Mouse (Mus musculus): ENCODE data around the gene Fa2h.

Gene Fa2h

DNA sequence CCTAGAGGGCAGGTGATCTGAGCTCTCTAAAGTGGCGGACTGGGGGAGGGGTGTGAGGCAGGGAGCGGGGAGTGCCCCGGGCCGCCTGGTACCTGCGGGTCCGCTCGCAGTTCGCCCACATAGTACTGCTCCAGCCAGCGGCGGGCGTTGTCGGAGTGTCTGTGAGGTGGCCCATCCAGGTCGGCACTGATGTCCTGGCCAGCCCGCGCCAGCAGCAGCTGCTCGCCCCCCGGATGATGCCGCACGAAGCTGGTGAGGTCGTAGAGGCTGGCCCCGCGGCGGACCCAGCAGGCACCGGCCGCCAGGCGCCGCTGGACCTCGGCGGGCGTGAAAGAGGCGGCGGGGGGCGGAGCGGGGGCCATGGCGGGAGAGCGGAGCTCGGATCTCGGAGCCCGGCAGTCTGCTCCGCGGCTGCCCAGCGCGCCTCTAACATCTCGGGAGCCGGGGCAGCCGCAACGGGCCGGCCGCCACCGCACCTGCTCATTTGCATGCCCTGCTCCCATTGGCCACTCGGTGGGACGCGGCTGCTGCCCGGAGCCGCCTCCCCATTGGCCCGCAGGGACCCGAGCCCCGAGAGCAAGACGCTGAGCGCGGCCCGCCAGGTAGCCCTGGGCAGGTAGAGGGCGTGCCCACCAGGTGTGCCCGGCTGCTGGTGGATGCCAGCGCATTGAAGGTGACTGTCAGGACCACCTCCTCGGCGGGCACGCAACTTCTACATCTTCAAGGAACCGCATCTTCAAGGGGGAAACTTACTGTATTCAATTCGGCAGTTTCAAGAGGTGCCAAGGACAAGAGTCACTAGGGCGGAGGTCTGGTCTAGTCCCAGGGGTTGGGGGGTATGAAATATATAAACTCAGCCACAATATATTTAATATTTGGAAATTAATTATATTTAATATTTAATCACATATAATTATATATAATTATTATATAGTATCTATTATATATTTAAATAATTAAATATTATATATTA lies at the start of gene Fa2h:
Gene Fa2h, minus strand, starts transcription at position 434 of the 973 bp plus-strand sequence.
- DNase-seq, result peak; percentile 87 to 95

DNA sequence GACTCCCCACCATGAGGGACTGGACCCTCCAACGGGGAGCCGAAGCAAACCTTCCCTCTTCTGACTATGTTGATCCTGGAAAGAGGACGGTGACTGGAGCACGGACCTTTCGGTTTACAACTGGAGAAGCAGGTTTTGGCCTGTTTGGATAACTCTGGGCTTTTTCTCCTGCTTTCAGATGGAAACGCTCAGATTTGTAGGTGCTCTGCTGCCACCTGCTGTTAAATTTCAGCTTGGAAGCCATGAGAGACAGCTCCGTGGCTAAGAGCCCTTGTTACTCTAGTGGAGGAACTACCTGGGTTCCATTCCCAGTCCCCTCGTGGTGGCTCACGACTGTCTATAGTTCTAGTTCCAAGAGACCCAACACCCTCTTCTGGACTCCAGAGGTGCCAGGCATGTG lies 45.6 kb upstream of the Fa2h start:
- peak; percentile 79 to 90 for DNase-seq

DNA sequence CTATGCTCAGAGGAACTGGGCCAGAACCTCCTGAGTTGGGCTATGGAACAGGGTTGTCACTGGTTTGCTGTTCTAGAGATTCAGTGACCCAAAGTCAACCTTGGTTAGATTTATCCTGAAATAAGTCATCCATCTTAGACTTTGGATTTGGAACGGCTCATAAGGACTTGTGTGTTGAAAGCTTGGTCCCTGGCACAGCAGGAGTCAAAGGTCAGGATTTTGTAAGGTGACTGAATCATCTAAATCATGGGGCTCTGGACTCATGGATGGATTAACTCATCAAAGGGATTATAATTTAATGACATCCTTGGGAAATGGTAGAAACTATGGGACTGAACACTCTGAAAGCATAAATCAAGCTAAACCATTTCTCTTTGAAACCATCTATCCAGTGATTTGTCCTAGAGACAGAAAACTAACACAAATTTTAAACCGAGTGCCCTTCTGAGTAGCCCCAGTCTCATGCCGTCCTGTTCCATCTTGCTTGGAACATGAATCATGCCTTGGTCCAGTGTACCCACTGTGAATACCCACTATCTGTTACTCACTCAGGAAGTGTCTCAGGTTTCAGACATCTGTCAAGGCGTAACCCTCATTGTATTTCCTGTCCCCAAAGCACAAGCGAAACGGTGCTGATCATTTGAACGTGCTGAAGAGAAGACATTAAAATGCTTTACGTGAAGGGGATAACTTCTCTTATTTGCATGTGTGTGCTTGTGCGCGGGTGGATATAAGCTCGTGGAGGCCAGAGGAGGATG lies 41.6 kb upstream of the Fa2h start:
- peak in 1 of 2 experiments; percentile 54 for DNase-seq

DNA sequence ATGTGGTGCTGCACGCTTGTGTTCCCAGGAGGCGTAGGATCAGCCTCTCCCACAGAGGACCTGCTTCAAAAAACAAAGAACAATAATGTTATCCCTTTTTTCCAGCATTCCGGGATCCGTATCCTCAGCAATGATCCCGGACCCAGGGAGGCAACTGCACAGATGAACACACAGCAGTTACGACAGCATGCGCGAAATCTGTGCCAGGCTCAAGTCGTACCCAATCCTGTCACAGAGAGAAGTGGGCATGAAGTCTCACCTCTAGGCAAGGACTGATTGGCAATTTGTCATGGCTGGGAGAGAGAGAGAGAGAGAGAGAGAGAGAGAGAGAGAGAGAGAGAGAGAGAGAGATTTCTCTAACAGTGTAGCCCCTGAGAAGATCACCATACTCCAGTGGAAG lies 31.0 kb upstream of the Fa2h start:
- no peak for DNase-seq

DNA sequence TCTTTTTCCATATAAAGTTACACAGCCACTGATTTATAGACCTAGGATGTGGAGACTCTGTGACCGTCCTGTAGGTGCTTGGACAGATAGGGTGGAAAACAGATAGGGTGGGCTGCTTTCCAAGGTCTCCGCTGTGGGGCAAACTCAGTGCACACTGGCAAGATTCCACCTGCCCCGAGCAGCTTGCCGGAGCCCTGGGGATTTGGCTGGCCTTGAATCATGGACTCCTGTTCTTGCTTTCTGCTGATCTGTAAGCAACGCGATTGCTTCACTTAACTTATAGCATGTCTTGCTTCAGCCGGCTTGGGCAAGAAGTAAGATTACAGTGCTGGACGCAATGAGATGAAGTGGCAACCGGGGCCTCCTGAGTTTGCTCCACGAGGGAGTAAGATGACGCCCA lies 30.6 kb upstream of the Fa2h start:
- DNase-seq, result no peak

DNA sequence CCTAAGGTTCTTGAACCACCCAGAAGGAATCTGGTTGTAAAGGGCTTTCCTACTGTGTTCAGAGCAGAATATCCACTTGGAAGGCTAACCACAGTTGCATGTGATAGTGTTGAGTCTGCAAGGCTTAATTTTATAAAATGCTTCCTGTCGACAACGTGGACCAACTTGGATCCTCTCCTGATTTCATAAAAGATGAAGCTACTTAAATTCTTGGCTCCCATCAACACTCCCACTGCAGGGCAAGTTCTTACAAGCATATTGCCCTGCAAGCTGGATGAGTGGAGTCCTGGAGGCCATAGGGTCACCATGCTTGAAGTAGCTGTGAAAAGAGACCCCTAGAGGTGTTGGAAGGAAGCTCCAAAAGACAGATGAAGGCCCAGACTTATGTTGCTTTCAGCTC lies 29.0 kb upstream of the Fa2h start:
- DNase-seq, result no peak

DNA sequence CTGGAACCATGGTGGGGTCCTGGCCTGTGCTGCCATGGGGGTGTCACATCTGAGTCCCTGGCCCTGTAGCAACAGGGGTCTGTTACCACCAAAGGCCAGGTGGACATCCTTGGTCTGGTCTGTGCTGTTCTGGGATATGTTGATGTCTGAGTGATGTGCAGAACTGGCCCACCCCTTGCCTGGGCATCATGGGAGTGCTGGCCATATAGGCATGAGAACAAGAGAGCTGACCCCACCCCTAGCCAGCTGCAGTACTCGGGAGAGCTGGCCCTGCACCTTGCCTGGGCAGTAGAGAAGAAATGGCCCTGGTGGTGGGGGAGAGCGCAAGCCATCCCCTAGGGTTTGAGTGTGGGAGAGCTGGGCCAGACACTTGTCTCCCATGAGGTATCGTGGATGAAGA lies 25.5 kb upstream of the Fa2h start:
- no peak for DNase-seq

DNA sequence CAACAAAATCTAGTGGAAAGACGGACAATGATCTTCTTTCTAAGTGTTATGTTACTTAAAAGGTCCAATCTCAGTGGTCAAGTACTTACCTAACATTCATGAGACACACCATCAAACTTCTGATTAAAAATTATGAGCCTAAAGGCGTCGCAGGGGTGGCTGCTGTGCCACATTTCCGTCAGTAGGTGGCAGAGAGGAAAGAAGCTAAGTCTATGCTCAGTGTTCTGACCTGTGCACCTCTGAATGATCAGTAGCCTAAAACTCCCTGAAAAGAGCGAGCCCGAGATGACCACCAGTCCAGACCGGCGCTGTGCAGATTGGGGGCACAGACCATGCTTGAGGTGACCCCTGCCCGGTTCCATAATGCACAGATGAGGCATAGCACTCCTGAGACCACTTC lies 25.0 kb upstream of the Fa2h start:
- DNase-seq, result peak; percentile 43 to 50

DNA sequence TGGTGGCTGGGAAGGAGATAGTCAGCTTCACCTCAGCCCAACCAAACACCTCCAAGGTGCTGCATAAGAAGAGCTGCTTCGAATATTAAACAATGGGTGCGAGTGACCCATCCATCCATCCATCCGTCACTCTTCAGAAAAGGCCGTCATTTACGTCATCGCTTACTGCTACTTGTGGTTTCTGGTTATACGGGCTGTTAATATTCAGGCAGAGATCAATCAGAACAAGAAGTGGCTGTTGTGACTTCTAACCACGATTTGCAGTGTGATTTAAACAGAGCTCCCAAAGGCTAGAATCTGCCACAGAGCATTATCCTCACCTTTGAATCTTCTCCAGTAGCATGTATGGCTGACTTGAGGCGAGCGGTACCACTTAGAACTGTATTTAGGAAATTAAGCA lies 23.6 kb upstream of the Fa2h start:
- DNase-seq, result no peak

DNA sequence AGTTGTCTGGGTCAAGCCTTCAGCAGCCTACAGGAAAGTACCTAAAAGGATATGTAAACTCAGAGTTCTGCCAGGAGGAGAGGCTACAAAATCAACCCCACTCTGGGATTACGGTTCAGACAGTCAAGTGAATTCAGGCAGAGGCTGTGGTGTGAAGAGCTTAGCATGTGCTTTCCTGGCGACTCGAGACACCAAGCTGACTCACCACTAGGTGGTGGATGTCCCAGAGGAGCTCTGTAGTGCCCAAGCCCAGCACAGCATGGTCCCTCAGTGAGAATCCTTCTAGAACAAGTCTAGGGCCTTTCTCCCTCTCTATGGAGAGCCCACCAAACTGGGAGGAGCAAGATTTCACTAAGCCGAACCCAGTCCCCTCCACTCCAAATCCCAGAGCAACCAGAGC lies 9.8 kb upstream of the Fa2h start:
- peak; percentile 31 to 44 for DNase-seq

DNA sequence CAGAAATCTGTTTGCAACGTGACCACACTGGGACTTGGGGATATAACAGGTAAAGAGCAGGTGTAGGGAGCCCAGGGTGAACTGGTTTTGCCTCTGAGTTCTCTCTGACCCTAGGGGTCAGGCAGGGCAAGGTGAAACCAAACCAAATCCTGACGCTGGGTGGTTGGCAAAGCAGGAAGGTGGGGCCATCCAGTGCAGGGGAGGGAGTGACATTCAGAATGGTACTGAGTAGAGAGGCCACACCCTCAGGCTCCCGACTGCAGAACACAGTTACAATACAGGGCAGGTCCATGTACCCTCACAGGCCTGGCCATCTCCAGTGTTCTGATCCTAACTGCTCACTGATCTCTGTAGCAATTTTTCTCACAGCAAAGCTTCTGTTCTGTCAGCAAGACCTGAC lies 2.4 kb downstream of the Fa2h start:
- peak; percentile 7 to 60 for DNase-seq

DNA sequence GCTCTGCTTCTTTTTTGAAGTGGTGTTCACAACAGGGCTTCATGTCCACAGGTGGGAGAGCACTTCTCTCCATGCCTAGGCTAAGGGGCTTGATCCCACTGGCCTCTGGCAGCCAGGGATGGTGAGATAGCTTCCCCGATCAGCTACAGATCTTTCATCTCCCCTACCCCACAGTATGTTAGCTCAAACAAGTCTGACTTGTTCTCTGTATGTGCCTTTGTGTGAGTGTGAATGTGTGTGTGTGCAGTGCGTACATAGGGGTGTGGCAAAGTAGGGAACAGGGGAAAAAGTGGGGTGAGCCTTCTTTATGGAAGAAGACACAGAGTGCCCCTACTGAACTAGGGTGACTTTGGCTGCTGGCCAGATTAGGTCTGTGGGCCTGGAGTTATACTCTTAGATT lies 2.8 kb downstream of the Fa2h start:
- DNase-seq, result no peak

DNA sequence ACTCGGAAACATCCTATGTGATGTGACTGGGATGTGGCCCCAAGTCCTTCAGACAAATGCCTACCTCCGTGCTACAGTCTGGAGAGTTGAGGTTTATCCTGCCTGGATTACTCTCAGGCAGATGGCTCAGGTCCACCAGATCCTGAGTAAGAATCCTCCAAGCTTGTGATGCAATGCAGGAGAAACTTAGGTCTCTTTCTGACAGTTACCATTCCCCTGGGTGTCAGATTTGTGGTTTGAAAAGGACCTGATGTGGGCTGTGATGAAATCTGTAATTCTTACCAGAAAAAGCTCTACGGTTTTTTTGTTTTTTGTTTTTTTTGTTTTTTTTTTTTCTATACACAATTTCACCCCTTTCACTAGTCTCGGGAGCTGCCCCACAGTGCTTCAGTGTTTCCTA lies 4.0 kb downstream of the Fa2h start:
- no peak for DNase-seq

DNA sequence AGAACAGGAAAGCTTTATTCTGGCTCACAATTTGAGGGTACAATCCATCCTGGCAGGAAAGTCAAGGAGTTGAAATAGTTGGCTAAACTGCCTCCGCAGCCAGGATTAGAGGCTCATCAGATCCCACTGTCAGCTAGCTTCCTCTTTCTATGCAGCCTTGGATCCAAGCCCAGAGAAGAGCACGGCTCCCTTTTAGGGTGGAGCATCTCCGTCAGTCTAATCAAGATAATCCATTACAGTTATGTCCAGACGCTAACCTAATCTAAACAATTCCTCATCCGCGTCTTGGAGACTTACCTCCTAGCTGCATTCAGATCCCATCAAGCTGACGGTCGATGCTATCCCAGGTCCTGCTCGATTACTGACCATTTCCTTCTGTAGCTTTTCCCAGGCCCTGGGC lies 7.7 kb downstream of the Fa2h start:
- peak in 1 of 2 experiments; percentile 18 for DNase-seq

DNA sequence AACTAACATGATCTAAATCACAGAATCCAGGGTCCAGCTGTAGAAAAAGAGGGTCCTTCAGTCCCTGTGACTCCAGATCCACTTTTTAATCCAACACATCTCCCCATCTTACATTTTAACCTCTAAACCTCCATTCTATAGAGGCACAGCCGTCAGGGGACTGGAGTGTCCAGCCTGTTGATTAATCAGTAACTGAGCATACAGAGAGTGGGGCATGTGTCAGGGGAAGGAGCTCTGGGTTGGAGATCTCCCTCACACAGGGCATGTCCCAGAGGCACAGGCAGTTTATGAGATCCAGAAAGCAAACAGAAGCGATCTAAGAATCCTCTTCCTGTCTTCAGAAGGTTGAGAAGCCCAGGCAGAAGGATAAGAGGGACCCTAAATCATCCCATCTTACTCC lies 9.0 kb downstream of the Fa2h start:
- DNase-seq, result no peak

DNA sequence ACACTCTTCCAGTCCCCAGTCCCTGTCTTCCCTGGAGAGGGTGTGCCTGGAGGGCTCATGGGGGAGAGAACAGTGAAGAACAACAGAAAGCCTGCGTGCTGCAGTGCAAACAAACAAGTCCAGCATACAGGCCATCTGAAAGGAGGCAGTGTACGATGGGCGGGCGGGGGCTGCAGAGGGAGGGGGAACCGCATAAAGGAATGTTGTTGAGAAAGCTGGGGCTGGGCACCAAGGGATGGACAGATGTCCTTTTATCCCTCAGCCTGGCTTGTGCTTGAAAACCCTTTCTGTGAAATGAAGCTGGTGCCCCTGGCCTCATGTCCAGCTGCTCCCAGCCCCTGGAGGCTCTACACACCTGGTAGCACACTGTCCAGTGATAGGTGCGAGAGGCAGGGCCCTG lies 18.4 kb downstream of the Fa2h start:
- no peak for DNase-seq

DNA sequence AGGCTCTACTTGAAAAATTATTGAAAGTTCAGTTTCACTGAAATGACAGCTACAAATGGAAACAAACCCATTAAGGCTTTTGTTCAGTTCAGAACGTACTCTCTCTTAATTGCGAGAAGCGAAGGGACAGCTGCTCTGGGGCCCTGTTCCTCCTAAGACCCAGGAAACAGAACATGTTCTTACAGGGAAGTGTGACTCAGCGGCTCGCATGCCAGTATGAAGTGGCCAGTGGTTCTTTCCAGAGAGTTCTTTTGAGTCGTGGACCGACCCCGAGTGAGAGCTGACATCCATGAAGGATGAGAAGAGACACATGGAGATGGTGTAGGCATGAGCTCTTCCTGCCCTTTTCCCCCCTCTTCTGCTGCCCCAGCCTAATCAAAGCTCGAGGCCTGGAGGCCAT lies 23.9 kb downstream of the Fa2h start:
- DNase-seq, result peak in 1 of 2 experiments; percentile 31

DNA sequence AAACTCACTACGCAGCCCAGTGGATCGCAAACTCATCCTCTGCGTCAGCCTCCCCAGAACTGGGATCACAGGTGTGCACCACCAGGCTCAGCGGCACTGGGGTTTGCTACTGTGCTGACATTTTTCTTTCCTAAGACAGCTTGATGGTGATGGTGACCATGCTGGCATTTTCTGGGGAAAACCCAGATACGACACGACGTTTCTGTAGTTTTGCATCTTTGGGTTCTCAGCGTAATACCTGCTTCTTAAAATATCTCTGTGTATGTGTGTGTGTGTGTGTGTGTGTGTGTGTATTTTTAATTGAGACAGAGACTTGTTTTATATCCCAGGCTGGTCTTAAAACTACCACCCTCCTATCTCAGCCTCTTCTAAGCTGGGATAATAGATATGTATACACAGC lies 26.3 kb downstream of the Fa2h start:
- DNase-seq, result no peak

DNA sequence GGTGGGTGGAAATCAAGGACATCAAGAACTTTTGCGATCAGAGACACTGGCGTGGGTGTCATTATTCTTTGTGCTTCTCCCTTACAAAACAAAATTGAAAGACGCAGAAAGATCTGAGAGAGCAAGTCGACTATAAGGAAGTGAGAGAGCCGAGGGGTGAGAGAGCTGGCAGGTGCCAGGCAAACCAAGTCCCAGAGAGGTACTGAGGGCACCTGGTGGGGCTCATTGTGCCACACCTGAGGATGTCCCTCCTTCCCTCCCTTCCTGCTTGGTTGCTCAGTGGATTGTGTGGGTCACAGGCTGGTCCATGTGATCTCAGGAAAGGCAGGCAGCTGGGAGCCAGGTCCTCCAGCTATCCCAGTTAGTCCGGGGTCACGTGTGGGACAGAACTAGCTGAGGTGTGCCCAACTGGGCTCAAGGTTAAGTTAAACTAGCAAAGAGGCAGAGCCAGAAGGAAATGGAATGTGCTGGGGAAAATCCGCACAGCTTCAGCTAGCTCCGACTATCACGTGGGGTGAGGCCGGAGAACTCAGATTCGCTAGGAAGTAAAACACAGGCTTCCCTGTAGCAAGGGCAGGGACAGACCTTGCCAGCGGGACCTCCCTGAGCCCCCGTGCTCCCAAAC lies 26.9 kb downstream of the Fa2h start:
- peak; percentile 82 to 94 for DNase-seq

DNA sequence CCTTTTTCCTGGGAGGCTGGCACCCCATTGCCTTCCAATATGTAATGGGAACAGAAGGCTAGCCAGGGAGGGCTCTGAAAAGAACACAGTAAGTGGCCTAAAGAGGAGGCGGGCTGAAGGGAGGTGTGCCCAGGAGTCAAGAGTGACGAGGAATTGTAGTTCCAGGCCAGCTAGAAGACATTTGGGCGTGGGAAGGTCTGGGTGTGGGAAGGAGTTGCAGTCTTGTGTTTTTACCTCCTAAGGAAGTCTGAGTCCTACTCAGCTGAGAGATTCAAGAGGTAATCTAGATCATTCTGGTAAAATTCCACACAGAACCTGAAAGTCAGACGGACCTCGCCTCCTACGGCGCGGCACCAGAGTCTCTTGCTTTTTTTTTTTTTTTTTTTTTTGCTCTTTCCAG lies 30.1 kb downstream of the Fa2h start:
- DNase-seq, result peak in 1 of 2 experiments; percentile 48

DNA sequence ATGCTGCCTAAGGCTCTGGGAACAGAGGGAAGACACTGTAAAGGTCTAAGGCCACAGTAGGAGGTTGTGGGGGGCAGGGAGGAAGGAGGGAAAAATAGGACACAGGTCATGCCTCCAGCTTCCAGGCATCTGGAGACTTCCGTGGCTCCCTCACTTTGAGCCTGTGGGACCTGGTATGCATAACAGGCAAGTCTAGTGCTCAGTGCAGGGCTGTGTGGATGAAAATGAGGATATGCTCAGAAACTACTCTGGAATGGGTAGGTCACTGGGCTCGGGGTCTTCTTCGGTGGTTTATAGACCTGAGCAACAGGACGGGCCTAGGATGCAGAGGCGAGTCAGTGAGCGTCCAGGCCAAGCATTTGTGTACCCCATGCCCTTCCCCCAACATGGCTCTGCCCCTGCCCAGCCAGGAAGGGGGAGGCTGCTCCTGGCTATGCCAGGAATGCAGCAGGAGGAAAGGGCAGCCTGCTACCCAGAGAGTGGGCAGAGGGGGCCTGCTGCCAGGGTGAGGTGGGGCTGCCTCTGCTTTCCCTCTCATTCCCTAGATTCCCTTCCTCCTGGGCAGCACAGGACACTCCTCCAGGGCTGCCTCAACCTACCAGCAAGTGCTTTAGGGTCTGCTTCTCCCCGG lies 32.9 kb downstream of the Fa2h start:
- peak in 1 of 2 experiments; percentile 60 for DNase-seq

DNA sequence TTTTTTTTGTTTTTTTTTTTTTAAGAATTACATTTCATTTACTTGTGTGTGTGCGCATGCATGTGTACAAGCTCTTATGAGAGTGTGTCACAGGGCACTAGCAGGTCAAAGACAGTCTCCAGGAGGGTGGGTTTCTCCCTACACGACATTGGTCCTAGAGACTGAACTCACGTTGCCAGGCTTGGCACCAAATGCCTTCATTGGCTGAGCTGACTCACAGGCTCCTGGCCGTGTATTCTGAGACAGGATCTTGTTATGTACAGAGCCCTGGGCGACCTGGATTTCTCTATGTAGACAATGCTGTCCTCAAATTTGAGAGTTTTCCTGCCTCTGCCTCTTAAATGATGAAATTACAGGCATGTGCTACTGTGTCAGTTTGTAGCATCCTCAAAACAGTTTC lies 33.7 kb downstream of the Fa2h start:
- DNase-seq, result no peak

DNA sequence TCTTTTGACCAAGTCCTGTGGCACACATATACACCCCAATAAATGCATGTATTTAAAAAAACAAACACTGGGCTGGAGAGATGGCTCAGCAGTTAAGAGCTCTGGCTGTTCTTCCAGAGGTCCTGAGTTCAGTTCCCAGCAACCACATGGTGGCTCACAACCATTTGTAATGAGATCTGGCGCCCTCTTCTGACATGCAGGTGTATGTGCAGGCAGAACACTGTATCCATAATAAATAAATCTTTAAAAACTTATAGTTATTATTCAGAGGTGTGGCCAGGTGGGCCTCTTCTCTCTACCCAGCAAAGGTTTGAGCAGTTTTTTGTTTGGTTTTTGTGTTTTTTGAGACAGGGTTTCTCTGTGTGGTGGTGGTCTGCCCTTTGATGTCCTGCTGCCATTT lies 34.7 kb downstream of the Fa2h start:
- no peak for DNase-seq

All from kidney, postnatal 25 days (tissue).